Mouse (Mus musculus) macrophage (primary cell): ENCODE measurements around the gene Mapk7. TPM values are rescaled to one million over a fixed set of nuclear protein-coding genes. Genes with fewer than 3 reads are reported as not detected.
A peak's percentile ranks its signal among the peaks of the same experiment; 100 is the strongest.

Experiments used
- H3K27ac ChIP-seq: fragments of 350-480 bp; formaldehyde crosslinking; 2 replicates; pipeline ENCODE4 v1.9.0; 2021
- H3K36me3 ChIP-seq: fragments of 350-480 bp; formaldehyde crosslinking; 2 replicates; pipeline ENCODE4 v1.9.0; 2021; ENCODE audit errors: inconsistent target
- H3K4me3 ChIP-seq: fragments of 350-480 bp; formaldehyde crosslinking; 2 replicates; pipeline ENCODE4 v1.9.0; 2021; ENCODE audit errors: inconsistent target
- H3K79me2 ChIP-seq: fragments of 350-480 bp; formaldehyde crosslinking; 2 replicates; pipeline ENCODE4 v1.9.0; 2021; ENCODE audit errors: inconsistent target
- WGBS: methylation state at CpG from one replicate; pipeline ENCODE4 v1.1.7; 2026; ENCODE audit warnings: inconsistent platforms; ENCODE audit not compliant: missing documents; 5-methylcytosine and 5-hydroxymethylcytosine counted together
- polyA plus RNA-seq: library from polyadenylated mRNA; stranded (reverse); fragments of 250-400 nt; gene quantifications from 3 replicates; pipeline ENCODE4 v1.2.4, GENCODE M21; 2018; ENCODE audit warnings: inconsistent platforms

The Mapk7 gene
- polyA plus RNA-seq, 1 experiment from 2014 or later = 49.5 TPM

GRCm38 (mm10) chr11:61484613-61485540 is 9.3 kb downstream of the Mapk7 start, which contains the start of gene Mfap4:
Gene Mfap4 (plus strand): TSS chr11:61485431.
- no peaks in the 10 kb centered on the region for H3K79me2 ChIP-seq
- peaks cover 10% of the 10 kb centered on the region for H3K36me3 ChIP-seq
- no peak within 1 kb of the TSS for H3K27ac ChIP-seq
- no peak within 1 kb of the TSS for H3K4me3 ChIP-seq
- 89% methylated on average over 20 of the region's 20 CpGs for WGBS

GRCm38 (mm10) chr11:61484256-61484612 is 10.0 kb downstream of the Mapk7 start:
- Histone ChIP-seq H3K79me2 (no peaks in the 10 kb centered on the region), H3K36me3 (peaks cover 5% of the 10 kb centered on the region), H3K4me3 (no peak overlapping the region), H3K27ac (no peak overlapping the region)
- 66% methylated on average over 10 of the region's 10 CpGs for WGBS

- Histone ChIP-seq H3K27ac (no peak overlapping the region), H3K36me3 (no peaks in the 10 kb centered on the region), H3K79me2 (no peaks in the 10 kb centered on the region), H3K4me3 (no peak overlapping the region)
- WGBS = 95% methylated on average over 13 of the region's 13 CpGs
Measured at GRCm38 (mm10) chr11:61483226-61483845, 10.9 kb downstream of the Mapk7 start.

- Histone ChIP-seq H3K27ac (no peak overlapping the region), H3K79me2 (no peaks in the 10 kb centered on the region), H3K36me3 (no peaks in the 10 kb centered on the region), H3K4me3 (no peak overlapping the region)
- 72% methylated on average over 9 of the region's 9 CpGs for WGBS
Measured at GRCm38 (mm10) chr11:61481239-61482090, 12.7 kb downstream of the Mapk7 start.

GRCm38 (mm10) chr11:61478788-61479187 is 15.4 kb downstream of the Mapk7 start:
- no peak overlapping the region for H3K4me3 ChIP-seq
- 97% methylated on average over 4 of the region's 4 CpGs for WGBS
- no peaks in the 10 kb centered on the region for H3K79me2 ChIP-seq
- H3K36me3 ChIP-seq = no peaks in the 10 kb centered on the region
- no peak overlapping the region for H3K27ac ChIP-seq

GRCm38 (mm10) chr11:61477566-61478508 is 16.4 kb downstream of the Mapk7 start:
- Histone ChIP-seq H3K79me2 (no peaks in the 10 kb centered on the region), H3K27ac (no peak overlapping the region), H3K36me3 (no peaks in the 10 kb centered on the region), H3K4me3 (no peak overlapping the region)
- 86% methylated on average over 16 of the region's 17 CpGs for WGBS

- H3K4me3 ChIP-seq = no peak overlapping the region
- no peaks in the 10 kb centered on the region for H3K36me3 ChIP-seq
- no peak overlapping the region for H3K27ac ChIP-seq
- H3K79me2 ChIP-seq = no peaks in the 10 kb centered on the region
- WGBS = 67% methylated on average over 12 of the region's 12 CpGs
Measured at GRCm38 (mm10) chr11:61476786-61477382, 17.3 kb downstream of the Mapk7 start.

GRCm38 (mm10) chr11:61473630-61474029 is 20.6 kb downstream of the Mapk7 start:
- Histone ChIP-seq H3K4me3 (no peak overlapping the region), H3K27ac (no peak overlapping the region), H3K36me3 (no peaks in the 10 kb centered on the region), H3K79me2 (no peaks in the 10 kb centered on the region)
- WGBS = 61% methylated on average over 4 of the region's 4 CpGs

GRCm38 (mm10) chr11:61470880-61471279 is 23.3 kb downstream of the Mapk7 start:
- no peak overlapping the region for H3K4me3 ChIP-seq
- H3K36me3 ChIP-seq = no peaks in the 10 kb centered on the region
- no peak overlapping the region for H3K27ac ChIP-seq
- H3K79me2 ChIP-seq = no peaks in the 10 kb centered on the region

GRCm38 (mm10) chr11:61469317-61469917 is 24.8 kb downstream of the Mapk7 start:
- Histone ChIP-seq H3K4me3 (no peak overlapping the region), H3K27ac (peak overlapping the region; percentile 93), H3K79me2 (no peaks in the 10 kb centered on the region), H3K36me3 (no peaks in the 10 kb centered on the region)
- WGBS = 10% methylated on average over 7 of the region's 7 CpGs

GRCm38 (mm10) chr11:61468534-61468933 is 25.7 kb downstream of the Mapk7 start:
- 67% methylated on average over 4 of the region's 4 CpGs for WGBS
- H3K4me3 ChIP-seq = no peak overlapping the region
- H3K79me2 ChIP-seq = no peaks in the 10 kb centered on the region
- peak overlapping the region; percentile 93 for H3K27ac ChIP-seq
- no peaks in the 10 kb centered on the region for H3K36me3 ChIP-seq

- Histone ChIP-seq H3K27ac (no peak overlapping the region), H3K4me3 (no peak overlapping the region), H3K36me3 (no peaks in the 10 kb centered on the region), H3K79me2 (no peaks in the 10 kb centered on the region)
- 84% methylated on average over 4 of the region's 4 CpGs for WGBS
Measured at GRCm38 (mm10) chr11:61465422-61465821, 28.8 kb downstream of the Mapk7 start.

- WGBS = 88% methylated on average over 2 of the region's 2 CpGs
- Histone ChIP-seq H3K4me3 (no peak overlapping the region), H3K36me3 (no peaks in the 10 kb centered on the region), H3K27ac (no peak overlapping the region), H3K79me2 (no peaks in the 10 kb centered on the region)
Measured at GRCm38 (mm10) chr11:61464071-61464470, 30.1 kb downstream of the Mapk7 start.
